Mouse (Mus musculus) liver (tissue): Measurements from ENCODE around the gene Golga5.
A peak's percentile ranks its signal among the peaks of the same experiment; 100 is the strongest.
"Not testable (repeated sequence)": the region's sequence is repeated elsewhere in the genome, so short reads cannot be mapped to it uniquely, and the experiment has no call there.

Experiments used
- DNase-seq: peaks from one replicate; pipeline ENCODE4 v3.0.0-alpha.2; 2020; ENCODE audit warnings: mixed read lengths

Golga5 gene

GRCm38 (mm10) chr12:102450437-102450836 lies 18.5 kb upstream of the Golga5 start:
- no peak for DNase-seq

- DNase-seq, result no peak
Measured at GRCm38 (mm10) chr12:102451126-102451851, 17.6 kb upstream of the Golga5 start.

DNA sequence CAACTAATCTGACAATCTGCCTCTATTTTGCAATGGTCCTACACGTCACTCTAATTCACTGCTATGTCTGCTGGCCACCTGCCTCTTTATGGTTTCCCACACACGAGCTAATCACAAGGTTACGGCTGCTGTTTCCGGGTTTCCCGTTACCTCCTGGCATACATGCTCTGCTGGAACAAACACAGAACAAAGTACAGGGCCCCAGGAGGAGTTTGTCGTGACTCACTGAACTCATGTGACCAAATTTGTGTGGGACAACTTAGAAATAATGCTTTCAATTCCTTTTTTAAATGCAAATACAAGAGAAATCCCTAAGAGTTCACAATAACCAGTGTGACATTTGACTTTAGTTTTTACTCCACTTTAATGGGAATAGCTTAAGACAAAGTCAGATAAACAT lies 15.4 kb upstream of the Golga5 start:
- no peak for DNase-seq

- no peak for DNase-seq
Measured at GRCm38 (mm10) chr12:102456467-102457193, 12.3 kb upstream of the Golga5 start.

DNA sequence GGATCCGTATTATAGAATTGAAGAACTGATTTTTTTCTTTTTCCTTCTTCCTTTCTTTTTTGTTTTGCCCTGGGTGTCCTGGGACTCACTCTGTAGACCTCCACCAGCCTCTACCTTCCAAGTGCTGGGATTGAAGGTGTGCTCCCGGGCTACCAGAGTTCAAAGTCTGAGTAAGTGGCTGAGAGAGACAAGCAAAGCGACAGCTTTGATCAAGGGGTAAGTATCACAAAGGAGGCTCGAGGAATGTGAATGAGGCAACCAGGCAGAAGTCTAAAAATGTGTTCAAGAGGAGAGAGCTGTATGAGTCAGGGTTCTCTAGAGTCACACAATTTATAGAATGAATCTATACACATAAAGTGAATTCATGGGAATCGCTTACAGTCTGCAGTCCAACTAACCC lies 8.9 kb upstream of the Golga5 start:
- DNase-seq, result no peak

DNA sequence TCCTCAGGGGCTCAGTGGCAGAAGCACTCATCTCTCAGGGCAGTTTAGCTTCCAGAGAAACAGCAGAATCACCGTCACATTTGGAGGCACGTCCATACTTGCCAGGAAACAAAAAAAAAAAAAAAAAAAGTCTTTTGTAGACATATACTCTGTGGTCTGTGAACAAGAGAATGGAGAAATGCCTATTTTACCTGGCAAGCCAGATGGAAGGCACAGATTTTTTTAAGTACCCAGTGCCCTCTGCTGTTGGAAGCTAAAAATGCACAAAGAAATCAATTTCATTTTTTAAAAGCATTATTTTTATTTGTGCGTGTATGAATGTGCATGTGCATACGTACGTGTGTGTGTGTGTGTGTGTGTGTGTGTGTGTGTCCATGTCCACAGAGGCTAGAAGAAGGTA lies 7.8 kb upstream of the Golga5 start:
- no peak for DNase-seq

DNA sequence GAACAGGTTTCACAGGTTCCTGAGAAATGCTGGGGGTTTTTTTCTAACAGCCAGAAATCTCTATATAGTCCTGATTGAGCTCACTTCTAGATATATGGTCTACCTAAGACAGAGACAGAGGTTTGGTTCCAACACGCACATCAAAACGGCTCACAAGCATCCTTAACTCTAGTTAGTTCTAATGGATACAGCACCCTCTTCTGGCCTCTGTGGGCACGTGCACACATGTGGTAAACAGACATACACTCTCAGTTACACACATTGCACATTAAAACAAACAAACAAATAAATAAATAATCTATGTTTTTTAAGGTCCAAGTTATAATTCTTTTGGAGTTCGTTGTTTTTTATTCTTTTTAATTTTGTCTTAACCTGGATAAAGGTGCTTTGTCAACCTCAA lies 4.3 kb upstream of the Golga5 start:
- no peak for DNase-seq

- no peak for DNase-seq
Measured at GRCm38 (mm10) chr12:102468136-102468535, 799 bp upstream of the Golga5 start.

DNA sequence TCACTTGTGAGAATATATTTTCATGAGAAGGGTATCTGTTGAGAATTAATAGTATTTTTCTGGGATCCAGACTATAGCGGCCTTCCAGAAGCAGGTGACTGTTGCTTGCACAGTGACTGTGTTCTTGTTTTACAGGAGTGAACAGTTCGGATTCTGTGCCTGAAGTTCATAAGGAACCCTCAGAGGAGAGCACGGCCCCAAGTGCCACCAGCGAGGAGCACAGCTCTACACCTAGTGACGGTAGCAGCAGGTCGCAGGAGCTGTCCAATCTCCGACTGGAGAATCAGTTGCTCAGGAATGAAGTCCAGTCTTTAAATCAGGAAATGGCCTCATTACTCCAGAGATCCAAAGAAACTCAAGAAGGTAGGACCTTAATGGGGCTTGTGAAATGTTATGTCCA lies 5.5 kb downstream of the Golga5 start:
- DNase-seq, result no peak

- no peak for DNase-seq
Measured at GRCm38 (mm10) chr12:102480481-102480880, 11.5 kb downstream of the Golga5 start.

DNA sequence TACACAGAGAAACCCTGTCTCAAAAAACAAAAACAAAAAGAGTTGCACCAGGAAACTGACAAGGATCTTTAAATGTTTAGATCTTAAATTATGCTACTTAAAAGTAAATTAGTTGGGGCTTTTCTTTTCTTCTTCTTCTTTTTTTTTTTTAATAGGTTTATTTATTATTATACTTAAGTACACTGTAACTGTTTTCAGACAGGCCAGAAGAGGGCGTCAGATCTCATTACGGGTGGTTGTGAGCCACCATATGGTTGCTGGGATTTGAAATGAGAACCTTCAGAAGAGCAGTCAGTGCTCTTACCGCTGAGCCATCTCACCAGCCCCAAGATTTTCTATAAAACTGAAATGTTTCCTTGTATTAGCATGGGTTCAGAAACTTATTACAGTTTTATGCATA lies 16.0 kb downstream of the Golga5 start:
- no peak for DNase-seq

DNA sequence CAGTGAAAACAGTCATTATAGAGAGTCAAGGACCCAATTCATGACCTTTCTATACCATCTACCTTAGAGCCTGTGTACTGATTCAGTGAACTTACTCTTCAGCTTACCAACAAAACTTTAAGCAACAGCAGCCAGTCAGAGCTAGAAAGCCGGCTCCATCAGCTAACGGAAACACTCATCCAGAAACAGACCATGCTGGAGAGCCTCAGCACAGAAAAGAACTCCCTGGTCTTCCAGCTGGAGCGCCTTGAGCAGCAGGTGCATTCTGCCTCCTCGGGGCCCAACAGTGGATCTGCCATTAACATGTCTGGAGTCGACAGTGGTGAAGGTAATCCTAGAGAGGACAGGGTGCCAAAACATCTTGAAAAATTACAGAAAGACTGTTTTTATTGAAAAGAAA lies 23.0 kb downstream of the Golga5 start:
- DNase-seq, result no peak

DNA sequence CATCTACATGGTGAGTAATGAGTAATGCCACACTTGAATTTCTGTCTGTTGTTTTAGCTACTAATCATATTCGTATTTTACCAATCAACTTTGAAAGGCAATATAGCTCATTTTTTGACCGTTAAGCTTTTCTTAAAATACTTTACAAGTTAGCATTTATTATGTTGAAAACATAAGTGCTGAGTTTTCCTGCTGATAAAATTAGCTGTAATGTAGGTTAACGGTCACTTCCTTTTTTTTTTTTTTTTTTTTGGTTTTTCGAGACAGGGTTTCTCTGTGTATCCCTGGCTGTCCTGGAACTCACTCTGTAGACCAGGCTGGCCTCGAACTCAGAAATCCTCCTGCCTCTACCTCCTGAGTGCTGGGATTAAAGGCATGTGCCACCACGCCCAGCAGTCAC lies 26.8 kb downstream of the Golga5 start:
- not testable (repeated sequence) for DNase-seq

DNA sequence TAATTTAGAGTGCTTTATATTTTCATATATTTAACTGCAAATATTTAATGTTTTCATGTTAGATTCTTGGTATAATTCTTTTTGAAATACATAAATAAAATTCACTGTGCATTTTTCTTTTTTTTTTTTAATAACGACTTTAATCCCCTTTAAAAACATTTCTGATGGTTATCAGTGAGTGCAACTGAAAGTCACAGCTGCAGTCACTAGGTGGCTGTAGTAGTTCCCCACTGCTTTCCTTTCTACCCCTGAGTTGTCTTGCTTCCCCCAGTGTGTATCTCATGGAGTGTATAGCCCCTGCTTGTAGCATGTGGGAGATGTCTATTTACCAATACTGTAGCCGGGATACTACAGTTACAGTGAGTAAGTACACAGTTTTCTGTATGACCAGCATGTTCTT lies 29.0 kb downstream of the Golga5 start:
- DNase-seq, result no peak

GRCm38 (mm10) chr12:102498726-102499125 lies 29.8 kb downstream of the Golga5 start:
- DNase-seq, result no peak

DNA sequence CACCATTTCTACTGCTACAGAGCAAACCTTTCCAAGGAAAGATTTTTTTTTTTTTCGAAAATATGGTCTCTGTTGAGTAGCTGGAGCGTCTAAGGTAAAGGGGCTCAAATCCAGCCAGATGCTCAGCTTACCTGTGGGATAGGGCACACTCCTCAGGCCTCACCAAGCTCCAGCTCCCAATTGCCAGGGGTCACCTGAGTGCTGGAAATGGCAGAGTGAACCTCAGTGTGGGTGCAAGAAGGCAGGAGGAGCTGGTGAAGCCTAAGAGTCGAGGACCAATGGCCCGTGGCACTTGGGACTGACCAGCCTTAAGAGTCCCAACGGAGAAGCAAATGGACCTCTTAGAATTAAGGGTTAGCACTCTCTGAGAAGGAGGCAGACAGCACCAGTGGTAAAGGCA lies 30.3 kb downstream of the Golga5 start:
- no peak for DNase-seq

- peak; percentile 32 for DNase-seq
Measured at GRCm38 (mm10) chr12:102499723-102500122, 30.8 kb downstream of the Golga5 start.

GRCm38 (mm10) chr12:102501038-102501437 lies 32.1 kb downstream of the Golga5 start:
- no peak for DNase-seq

GRCm38 (mm10) chr12:102501848-102502595 lies 33.1 kb downstream of the Golga5 start:
- no peak for DNase-seq

- DNase-seq, result no peak
Measured at GRCm38 (mm10) chr12:102505131-102505713, 36.3 kb downstream of the Golga5 start.

GRCm38 (mm10) chr12:102505949-102506348 lies 37.0 kb downstream of the Golga5 start:
- no peak for DNase-seq

- no peak for DNase-seq
Measured at GRCm38 (mm10) chr12:102511363-102511762, 42.4 kb downstream of the Golga5 start.

DNA sequence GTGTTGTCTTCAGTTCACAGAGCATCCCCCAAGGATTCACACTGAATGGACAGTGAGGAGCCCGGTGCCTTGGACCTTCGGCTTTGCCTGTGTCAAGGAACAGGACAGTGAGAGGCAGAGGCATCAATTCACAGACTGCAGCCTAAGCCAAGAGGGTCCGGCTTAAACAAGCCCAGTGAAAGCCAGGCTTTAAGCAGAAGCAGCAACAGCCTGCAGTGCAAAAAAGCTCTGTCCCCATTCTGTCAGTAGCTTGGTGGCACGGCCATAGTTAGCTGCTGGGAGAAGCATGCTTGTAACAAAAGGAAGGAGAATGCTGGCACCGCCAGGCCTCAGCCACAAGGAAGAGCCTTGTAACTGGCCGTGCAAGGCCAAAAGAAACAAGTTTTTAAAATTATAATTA lies 45.2 kb downstream of the Golga5 start:
- DNase-seq, result no peak
